Mouse (Mus musculus) gastrocnemius, postnatal 25 days (tissue): ENCODE results near the gene Snap47. TPM values are rescaled to one million over a fixed set of nuclear protein-coding genes. Genes with fewer than 3 reads are reported as not detected.
A peak's percentile ranks its signal among the peaks of the same experiment; 100 is the strongest.

Experiments
- DNase-seq: peaks from one replicate; pipeline ENCODE4 v3.0.0; 2022
- long read RNA-seq, 2 experiments: library from polyadenylated mRNA; stranded (forward); transcript quantifications; one replicate each; pipeline ENCODE4 v2.0.0; 2021
- total RNA-seq, 2 experiments: library from RNA; stranded (reverse); gene quantifications; 1 replicate in 1 of 2; 2 replicates in 1 of 2; pipeline ENCODE4 v1.2.3; 2021

The Snap47 gene
- 10 to 100 TPM; 18.2 to 23.6 TPM for total RNA-seq
- long read RNA-seq, experiment 1, transcript Snap47-201 (5 exons, 1,896 nt), result major isoform, 26 of 32 reads
- long read RNA-seq, experiment 1, partial matches to known transcripts, result 2 of 32 reads
- long read RNA-seq, experiment 1, other reads (novel, unspliced or antisense), result 4 of 32 reads
- long read RNA-seq, experiment 2, transcript Snap47-201 (5 exons, 1,896 nt), result major isoform, 44 of 52 reads
- long read RNA-seq, experiment 2, partial matches to known transcripts, result 1 of 52 reads
- long read RNA-seq, experiment 2, other reads (novel, unspliced or antisense), result 7 of 52 reads

DNA sequence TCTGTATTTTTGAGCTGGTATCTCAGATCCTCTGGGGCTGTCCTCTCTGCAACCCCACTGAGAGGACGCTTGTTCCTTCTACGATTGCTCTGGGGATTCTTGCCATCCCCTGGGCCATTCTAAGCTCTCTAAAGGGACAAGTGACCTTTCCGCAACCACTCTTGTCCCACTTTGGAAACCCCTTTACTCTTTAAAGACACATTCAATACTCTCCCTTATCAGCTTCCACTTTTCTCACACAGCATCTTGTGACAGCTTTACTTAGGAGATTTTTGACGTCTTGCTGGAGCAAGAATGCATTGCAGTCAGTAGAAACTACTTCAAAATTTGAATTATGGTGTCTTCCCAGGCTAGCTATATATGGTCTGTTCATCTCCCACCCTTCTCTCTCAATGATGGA lies at the start of gene Snap47:
Gene Snap47 (minus strand): TSS at position 101 of the 400 bp plus-strand sequence.
- no peak for DNase-seq

DNA sequence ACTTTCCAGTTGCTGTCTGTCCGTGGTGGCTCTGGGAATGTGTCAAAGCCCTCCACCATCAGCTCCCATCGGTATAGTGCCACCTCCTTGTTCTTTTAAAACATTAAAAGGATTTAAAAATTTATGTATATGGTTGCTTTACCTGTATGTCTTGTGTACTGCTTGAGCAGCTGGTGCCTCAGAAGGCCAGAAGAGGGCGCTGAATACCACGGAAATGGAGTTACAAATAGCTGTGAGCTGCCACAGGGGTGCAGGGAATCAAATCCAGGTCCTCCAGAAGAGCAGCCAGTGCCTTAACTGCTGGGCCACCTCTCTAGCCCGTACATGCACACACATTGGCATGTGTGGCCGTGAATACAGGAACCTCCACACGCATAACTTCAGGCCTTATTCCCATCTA lies 46.8 kb upstream of the Snap47 start:
- no peak for DNase-seq

DNA sequence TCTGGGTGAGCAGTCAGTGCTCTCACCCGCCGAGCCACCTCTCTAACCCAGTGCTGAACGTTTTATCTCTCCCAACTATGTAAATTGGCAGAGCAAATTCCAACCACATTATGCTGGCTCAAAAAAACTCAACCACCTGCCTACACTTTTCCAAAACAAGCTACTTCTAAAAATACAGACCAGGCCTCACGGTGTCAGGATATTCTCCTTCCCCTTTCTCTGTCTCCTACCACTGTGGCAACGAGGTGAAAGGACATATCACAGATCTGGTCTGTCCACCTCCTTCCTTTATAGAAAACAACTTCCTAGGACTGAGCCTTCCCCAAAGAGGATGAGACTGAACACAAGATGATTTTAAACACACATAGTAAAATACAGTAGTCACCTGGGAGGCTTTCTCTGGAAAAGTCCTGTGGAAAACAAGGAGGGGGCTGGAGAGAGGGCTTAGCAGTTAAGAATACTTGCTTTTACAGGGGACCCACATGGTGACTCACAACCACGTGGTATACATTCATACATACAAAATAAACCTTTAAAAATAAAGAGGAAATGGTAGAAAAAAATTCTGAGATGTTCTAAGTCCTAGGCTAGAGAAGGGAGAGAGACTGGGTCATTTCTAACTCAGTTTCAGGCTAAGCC lies 45.8 kb upstream of the Snap47 start:
- no peak for DNase-seq

DNA sequence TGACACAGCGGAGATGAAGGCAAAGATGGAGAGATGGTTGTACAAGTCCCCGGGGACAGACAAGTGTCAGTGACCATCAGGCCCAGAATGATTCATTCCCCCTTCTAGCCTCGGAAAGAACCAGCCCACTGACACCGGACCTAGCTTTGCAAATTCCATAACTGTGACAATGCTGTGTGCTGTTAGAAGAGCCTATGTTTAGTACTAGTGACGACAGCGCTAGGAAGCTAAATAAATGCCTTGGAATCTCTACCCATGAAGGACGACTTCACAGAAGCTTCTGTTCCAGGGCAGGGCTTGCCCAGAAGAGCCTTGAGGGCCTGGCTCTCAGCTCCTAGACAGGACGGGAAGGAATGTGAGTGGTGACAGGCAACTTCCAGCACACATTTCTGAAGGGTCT lies 35.2 kb upstream of the Snap47 start:
- no peak for DNase-seq

DNA sequence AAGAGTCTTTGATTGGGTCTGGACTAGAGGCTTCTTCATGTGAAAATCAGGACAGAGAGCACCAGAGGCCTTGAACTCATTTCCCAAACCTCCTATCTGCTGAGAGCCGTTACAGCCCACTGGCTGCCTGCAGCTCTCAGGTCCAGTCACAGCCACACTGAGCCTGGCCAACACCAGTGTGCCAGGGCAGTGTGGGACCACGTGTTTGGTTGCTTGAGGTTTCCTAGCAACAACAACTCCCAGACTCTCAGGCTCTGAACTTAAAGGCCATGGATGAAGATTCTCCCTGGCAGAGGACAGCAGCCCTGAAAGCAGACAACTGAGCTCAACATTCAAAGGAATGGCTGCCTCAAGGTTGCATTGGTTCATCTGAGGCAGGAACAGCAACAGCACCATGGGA lies 34.7 kb upstream of the Snap47 start:
- DNase-seq, result no peak

DNA sequence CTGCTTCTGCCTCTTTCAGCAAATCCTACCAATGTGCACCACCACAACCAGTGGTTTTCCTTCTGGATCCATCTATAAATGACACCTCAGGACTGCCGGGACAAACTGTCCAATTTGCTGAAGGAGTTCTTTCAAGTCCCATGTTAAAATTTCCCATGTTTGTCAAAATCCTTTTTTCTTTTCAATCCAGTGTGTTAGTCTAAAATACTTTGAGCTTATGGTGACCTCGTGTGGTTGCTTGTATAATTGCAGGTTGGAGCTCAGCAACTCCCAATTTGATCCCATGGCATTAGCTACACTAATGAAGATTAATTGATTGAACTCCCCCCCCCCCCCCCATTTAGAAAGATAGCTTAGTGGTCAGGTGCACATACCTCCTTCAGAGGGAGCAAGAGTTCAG lies 32.2 kb upstream of the Snap47 start:
- DNase-seq, result no peak

DNA sequence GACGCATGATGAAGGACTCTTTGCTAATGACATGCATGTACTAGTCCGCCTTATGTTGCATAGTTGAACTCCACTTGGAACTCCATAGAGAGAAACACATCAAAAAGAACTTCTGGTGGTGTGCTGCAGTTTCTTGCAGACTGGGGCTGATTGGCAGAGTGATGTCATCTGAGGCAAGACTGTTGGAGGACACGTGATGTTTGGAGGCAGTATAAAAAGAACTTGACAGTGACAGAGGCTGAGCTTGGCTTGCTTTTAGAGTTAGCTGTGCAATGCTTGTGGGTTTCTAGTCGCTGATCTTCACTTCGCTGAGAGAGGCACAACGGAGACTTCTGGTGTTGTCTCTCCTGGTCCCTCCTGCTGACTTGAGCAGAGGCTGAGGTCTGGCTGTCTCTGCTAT lies 26.3 kb upstream of the Snap47 start:
- DNase-seq, result no peak

DNA sequence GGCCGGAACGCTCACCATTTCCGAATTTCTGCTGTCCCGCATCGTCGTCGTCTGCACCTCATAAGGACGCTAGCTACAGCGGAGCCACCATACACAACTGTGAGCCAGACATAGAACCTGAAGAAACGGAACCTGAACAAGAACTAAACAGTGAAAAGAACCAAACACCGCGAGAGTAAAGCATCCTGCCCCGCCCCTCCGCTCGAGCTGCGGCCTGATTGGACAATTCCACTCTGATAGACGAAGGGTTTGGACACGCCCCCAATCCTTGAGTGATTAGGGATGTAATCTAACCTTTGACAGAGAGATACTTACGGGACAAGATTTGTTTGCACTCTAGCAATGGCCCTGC lies 21.3 kb upstream of the Snap47 start, which contains the start of gene Zfp867:
Gene Zfp867 (minus strand): TSS at position 149 of the 352 bp plus-strand sequence.
- peak; percentile 80 for DNase-seq

DNA sequence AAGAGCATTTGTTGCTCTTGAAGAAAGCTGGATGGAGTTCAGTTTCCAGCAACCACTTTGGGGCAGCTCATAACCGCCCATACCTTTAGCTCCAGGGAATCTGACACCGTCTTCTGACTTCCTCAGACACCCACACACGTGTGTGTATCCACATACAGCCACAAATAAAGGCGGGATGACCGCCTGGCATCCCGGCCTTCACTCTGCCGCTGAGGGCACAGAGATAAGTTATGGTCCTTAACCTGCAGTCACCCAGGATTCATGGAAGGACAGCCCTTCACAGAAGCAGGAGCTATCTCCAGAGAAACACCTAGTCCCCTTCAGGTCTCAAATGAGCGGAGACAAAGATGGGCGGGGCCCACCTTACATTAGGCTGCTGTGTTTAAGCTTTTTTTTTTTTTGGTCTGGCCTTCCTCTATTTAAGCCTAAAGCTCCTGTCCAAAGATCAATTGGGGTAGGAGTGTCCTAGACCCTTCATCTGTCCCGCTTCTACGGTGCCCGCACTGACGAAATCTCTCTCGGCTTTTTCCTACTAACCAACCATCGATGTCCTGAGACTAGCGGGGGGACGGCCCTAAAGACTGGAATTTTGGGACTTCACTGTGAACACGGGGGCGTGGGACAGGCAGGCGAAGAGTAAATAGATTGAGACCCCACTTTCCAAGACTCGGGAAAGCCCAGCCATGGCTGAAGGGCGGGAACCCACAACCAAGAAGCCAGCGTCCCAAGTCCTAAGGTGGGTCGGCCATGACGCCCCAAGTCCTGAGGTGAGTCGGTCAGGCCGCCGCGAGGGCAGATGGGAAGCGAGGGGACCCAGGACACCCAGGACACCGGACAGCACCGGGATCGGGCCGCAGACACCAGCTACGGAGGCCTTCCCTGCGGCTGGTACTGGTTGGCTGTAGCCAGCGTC lies 20.7 kb upstream of the Snap47 start:
- no peak for DNase-seq

DNA sequence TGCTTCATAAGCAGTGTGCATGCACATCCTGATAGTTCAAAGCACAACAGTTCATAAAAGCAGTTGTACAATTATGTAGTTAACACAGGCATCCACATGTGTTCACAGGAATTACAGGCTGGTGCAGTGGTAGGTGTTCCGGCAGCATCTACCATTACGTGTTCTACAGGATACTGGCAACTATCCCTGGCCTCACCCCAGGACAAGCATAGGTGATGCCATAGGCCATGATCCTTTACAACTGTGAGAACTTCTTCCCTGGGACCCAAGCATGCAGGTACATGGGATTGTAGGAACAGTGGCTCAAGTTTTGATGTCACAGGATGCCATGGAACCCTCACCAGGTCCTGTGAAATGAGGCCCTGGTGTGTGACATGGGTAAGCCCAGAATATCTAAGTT lies 9.5 kb upstream of the Snap47 start:
- no peak for DNase-seq

DNA sequence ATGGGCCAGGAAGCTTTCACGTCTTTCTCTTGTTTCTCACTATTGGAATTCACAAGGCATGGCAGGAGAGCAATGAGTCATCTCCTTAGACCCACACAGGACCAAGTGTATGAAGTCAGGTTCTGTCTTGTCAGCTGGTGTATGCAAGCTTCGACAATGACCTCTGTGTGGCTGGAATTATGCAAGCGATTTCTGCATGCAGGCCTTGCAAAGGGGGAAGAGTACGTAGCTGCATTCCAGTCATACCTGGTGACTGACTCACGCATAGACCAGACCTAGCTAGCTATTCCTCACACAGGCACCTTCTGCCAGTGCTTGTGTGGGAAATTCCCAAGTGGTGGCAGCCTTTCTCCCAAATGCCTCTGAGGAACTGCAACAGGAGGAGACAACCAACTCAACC lies 8.0 kb upstream of the Snap47 start:
- peak; percentile 37 for DNase-seq

DNA sequence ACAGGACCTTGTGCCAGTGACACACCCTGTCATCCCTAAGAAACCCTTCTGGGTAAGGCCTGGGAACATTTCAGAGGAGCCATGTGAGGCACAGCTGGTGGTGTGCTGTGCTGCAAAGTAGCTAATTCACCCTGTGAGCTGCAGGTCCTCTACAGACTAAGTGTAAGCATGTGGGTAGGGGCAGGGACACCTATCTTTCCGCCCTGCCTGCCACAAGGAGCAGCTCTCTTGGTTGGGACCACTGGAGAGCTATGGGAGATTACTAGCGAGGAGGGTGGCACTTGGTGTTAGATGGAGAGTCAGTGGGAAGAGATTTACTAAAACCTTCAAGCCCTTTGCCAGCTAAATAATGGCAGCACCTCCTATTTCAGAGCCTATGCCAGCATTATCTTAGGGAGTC lies 5.9 kb upstream of the Snap47 start:
- DNase-seq, result no peak

DNA sequence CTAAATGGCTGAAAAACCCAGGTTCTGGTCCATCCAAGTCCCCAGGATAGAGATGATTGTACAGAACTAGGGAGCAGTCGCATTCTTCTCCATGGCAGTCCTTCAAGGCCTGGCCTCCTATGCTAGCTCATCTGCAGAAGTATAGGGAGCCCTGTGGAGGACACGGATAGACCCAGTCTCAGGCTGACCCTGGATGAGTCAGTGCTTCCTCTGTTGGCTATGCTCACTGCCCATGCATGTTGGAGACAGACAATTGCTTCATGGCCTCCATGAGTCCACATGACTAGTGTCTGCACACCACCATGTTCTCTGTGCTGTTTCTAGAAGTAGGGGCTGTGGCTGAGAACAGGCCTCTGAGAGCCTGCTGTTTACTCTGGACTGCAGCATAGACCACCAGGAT lies 5.4 kb upstream of the Snap47 start:
- DNase-seq, result no peak

DNA sequence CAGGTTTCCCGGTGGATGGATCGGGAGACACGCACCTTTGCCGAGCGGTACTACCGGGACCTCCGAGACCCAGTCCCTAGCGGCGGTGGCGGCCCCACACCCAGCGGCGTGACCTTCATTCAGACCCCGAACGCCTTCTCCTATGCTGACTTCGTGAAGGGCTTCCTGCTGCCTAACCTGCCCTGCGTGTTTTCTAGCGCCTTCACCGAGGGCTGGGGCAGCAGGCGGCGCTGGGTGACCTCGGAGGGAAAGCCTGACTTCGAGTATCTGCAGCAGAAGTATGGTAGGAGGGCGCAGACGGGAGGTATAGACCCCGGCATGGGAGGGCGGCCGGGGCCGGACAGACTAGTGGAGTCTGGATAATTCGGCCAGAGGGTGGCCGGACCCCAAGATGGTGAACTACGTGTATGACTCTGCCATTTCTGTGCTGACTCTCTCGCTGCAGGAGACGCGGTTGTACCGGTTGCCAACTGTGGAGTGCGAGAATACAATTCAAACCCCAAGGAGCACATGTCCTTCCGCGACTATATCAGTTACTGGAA lies 685 bp downstream of the Snap47 start:
- peak; percentile 22 for DNase-seq

DNA sequence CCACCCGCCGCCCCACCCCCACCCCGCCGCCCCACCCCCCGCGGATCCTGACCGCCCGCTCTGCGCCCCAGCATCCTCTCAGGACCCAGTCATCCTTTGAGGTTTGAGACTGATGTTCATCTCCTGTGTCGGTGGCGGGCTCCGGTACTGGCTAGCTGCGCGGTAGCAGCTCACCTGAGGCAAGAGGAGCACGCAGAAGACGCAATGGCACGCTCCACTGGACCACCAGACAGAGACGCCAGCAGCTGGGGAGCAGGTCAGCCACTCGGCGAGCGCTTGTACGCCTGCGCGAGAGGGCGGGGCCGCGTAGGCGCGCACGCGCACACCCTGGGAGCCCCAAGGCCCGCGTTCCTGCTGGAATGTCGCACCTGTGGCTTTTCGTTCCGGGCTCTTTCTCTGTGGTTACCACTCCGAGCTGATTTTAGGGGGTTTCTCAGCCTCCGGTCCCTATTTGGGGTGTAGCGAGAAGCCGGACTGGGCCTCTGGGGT lies 1.2 kb downstream of the Snap47 start, which contains the start of gene Jmjd4:
Gene Jmjd4 (plus strand): TSS at position 305 of the 489 bp plus-strand sequence.
- DNase-seq, result peak; percentile 88

DNA sequence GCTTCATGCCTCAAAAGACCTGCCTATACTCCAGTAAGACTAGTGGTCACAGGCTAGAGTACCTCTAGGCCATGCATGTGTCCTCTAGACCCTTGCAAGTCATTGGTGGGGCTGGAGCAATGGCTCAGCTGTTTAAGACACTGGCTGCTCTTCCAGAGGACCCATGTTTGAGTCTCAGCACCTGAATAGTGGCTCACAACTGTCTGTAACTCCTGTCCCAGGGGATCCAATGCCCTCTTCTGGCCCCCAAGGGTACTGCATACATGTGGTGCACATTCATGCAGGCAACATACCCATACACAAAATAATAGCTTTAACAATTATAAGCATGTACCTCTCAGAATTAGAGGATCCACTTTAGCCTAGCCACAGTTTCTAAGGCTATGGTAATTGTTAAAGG lies 7.9 kb downstream of the Snap47 start:
- no peak for DNase-seq

DNA sequence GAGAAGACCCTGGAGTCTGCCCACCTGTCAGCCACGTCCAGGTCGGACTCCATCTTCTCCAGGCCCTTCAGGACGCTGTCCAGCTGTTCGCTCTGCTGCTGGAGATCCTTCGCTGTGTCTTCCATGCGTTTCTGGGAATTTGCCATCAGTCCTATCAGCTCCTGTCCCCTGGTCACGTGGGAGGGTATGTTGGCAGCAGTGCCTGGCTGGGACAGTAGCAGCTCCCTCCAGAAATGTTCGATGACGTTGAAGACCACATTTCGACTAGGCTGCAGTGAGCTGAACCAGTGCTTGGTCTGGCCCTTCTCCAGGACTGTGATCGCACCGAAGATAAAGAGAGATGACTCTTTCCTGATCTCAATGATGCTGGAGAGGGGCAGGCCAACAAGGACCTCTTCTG lies 13.0 kb downstream of the Snap47 start:
- no peak for DNase-seq

DNA sequence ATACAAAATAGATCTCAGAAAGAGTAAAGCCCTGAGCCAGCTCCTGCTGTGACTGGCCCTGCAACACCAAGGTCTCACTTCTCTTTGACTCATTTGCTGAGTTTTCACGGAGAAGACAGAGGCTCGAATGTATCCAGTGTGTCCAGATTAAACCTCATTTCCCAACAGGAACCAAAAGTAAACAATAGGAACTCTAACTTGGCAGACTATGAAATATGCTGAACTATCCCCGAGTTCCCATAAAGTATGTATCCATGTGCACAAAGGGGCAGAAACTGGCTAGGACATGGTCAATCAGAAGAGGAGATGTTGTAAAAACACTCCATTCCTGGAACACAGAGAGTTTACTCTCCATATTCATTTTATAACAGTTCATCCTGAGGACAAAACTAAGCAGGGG lies 18.7 kb downstream of the Snap47 start:
- no peak for DNase-seq

DNA sequence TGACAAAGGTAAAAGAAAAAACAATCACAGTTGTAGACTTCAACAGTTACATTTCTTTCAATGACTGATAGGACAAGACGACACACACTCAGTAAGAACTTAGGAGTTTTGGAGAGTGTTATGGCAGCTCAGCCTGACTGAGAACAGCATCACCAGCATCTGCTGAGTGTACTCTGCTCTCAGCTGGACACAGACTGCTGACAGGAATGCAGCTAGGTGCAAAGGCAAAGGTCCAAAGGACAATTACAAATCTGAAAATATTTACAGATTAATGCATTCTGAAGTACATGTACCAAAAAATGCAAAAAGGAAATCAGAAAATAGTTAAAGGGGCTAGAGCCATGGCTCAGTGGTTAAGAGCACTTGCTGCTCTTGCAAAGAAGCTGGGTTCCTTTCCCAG lies 21.0 kb downstream of the Snap47 start:
- no peak for DNase-seq

DNA sequence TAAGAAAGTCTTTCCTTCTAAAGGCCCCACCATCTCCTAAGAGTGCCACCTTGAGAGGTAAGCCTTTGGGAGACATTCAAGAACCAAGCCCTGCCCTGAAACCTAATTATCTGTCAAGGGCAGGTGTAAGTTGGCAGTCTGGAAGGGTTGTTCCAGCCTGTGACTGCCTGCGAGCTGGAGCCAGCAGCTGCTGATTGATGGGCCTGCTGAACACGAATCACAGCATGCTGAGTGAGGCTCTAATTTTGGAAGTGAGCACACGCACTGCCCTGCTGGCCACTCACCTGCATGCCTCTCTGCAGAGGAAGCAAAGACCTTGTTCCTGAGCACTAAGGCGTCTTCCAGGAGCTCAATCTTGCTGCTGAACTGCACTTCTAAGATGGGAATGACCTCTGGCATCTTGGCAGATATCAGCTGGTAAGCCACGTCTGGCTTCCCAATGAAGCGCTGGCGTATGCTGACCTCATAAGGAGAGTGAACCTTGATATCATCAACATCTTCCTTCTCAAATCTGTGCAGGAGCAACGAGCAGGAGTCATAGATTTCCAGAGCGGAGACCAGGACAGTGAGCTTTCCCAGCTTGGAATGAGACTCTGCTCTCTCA lies 22.8 kb downstream of the Snap47 start:
- peak; percentile 56 for DNase-seq

DNA sequence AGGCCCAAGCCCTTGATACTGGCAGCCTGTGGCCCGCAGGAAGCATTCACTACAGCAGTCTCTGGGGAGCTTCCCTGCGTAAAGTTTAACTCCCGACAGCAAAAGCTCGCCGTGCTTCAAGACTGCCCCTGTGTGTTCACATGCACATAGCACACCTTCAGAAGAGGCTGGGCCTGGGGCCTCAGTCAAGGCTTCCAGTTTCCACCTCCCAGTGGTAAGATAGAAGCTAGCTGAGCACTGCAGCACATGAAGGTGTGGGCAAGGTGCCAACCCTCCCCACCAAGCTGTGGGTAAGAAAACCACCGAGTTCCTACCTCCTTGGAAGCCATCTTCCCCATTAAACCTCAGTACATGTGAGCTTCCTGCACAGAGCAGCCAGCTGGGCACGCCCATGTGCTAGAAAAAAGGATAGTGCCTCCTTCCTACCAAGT lies 25.3 kb downstream of the Snap47 start:
- no peak for DNase-seq

DNA sequence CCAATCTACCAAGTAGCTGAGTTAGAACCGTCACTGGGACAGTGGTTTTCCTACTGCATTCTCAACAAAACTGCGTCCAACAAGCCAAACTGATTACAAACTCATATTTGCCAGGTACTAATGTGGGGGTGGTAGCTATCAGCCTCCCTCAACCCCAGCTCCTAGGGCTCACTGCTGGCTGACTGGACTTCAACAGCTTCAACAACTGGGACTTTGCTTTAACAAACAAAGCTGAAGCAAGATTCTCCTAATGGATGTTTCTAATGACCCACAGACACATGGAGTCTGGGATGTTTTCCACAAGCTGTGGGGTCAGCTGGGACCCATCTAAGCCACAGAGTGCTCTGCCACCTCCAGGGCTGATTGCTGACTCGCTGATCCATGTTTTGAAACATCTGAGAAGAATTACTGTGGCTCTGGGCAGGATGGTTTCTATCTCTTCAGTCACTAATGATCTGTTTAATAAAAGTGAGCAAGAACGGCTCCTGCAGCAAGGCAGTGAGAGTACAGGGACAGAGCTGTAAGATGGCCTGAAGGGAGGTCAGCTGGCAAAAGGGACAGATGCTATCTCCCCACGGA lies 27.9 kb downstream of the Snap47 start:
- no peak for DNase-seq
